ENCODE assay signal across 23 mouse cellular contexts in genomic region chr11:66569045-66569444, GRCm38 (mm10). TPM values are rescaled to one million over a fixed set of nuclear protein-coding genes. Genes with fewer than 3 reads are reported as not detected.
A peak's percentile ranks its signal among the peaks of the same experiment; 100 is the strongest.
DNase-seq lines count a peak whose midpoint lies in the region; ATAC-seq and TF ChIP-seq lines count a peak whose summit lies in the region.
"Had no signal": no experiment of that assay in that cellular context is flagged by ENCODE, and none has a peak within 500 bp of the region (broad histone marks: within the 10 kb centered on the region; RNA-seq: fewer than 3 reads in every experiment).

No protein-coding gene starts in this region.

- no peak overlapping the region for H3K4me3 ChIP-seq in hindbrain, embryonic 13.5 days
- no peak overlapping the region for H3K4me3 ChIP-seq in hindbrain, embryonic 11.5 days (ENCODE audit: low read depth, low read length)
- H3K4me3 ChIP-seq in hindbrain, postnatal 0 days (ENCODE audit: low read length), result no peak overlapping the region
- no peak overlapping the region for H3K4me3 ChIP-seq in hindbrain, embryonic 10.5 days
- no peak overlapping the region for H3K4me3 ChIP-seq in midbrain, embryonic 16.5 days (ENCODE audit: low read depth, low read length)
- no peak overlapping the region for H3K4me3 ChIP-seq in midbrain, embryonic 15.5 days
- H3K4me3 ChIP-seq in midbrain, postnatal 0 days (ENCODE audit: low read depth, low read length), result no peak overlapping the region
- H3K4me3 ChIP-seq: forebrain, embryonic 10.5 days; heart, adult 2 months; heart, embryonic 10.5 days; heart, embryonic 13.5 days had no signal

- TF ChIP-seq CTCF in hindbrain, postnatal 0 days (IDR thresholded peaks at IDR 0.05; ENCODE audit: low read depth), result no peak
- no peak for TF ChIP-seq CTCF in midbrain, postnatal 0 days (IDR thresholded peaks at IDR 0.05)

- H3K4me2 ChIP-seq in hindbrain, embryonic 13.5 days, result no peak overlapping the region
- H3K4me2 ChIP-seq in hindbrain, embryonic 11.5 days (replicated peaks; ENCODE audit: low read depth, low read length), result no peak overlapping the region
- no peak overlapping the region for H3K4me2 ChIP-seq in hindbrain, postnatal 0 days (ENCODE audit: low read depth, low read length)
- H3K4me2 ChIP-seq in midbrain, embryonic 16.5 days (ENCODE audit: low read length), result no peak overlapping the region
- H3K4me2 ChIP-seq in midbrain, embryonic 15.5 days, result no peak overlapping the region
- no peak overlapping the region for H3K4me2 ChIP-seq in midbrain, postnatal 0 days (ENCODE audit: low read depth, low read length, poor library complexity, severe bottlenecking)
- H3K4me2 ChIP-seq: heart, embryonic 13.5 days had no signal

- 49% methylated on average over 4 of the region's 4 CpGs for WGBS in hindbrain, embryonic 13.5 days
- WGBS in hindbrain, embryonic 11.5 days, result 62% methylated on average over 4 of the region's 4 CpGs
- 30% methylated on average over 4 of the region's 4 CpGs for WGBS in hindbrain, postnatal 0 days
- 52% methylated on average over 4 of the region's 4 CpGs for WGBS in hindbrain, embryonic 10.5 days
- 74% methylated on average over 4 of the region's 4 CpGs for WGBS in midbrain, embryonic 16.5 days
- WGBS in midbrain, embryonic 15.5 days, result 66% methylated on average over 4 of the region's 4 CpGs
- 60% methylated on average over 4 of the region's 4 CpGs for WGBS in midbrain, postnatal 0 days

- H3K4me1 ChIP-seq in hindbrain, embryonic 13.5 days (replicated peaks), result peaks cover 21% of the 10 kb centered on the region
- H3K4me1 ChIP-seq in hindbrain, embryonic 11.5 days (replicated peaks; ENCODE audit: control insufficient read depth, insufficient read depth, low read length), result no peaks in the 10 kb centered on the region
- 0 out of 2 replicates have a peak, but pooled peaks cover 5% of the 10 kb centered on the region for H3K4me1 ChIP-seq in hindbrain, postnatal 0 days (ENCODE audit: insufficient read depth, low read length)
- H3K4me1 ChIP-seq in hindbrain, embryonic 10.5 days (replicated peaks), result peaks cover 19% of the 10 kb centered on the region
- peaks cover 8% of the 10 kb centered on the region for H3K4me1 ChIP-seq in midbrain, embryonic 16.5 days (ENCODE audit: control insufficient read depth, insufficient read depth, low read length)
- peaks cover 15% of the 10 kb centered on the region for H3K4me1 ChIP-seq in midbrain, embryonic 15.5 days
- H3K4me1 ChIP-seq in midbrain, postnatal 0 days (ENCODE audit: insufficient read depth, low read length), result 0 out of 2 replicates have a peak, but pooled peaks cover 3% of the 10 kb centered on the region

- peak; percentile 39; the same call in 1 of the 2 replicates for ATAC-seq in hindbrain, embryonic 13.5 days (ENCODE audit: low FRiP score)
- no peak for ATAC-seq in hindbrain, embryonic 11.5 days (ENCODE audit: low FRiP score)
- ATAC-seq in hindbrain, postnatal 0 days, result peak; percentile 55; the same call in 1 of the 2 replicates
- ATAC-seq in midbrain, embryonic 16.5 days, result 0 out of 2 replicates have a peak, but pooled peaks have one; percentile 45
- ATAC-seq in midbrain, embryonic 15.5 days (replicated peaks), result no peak
- no peak for ATAC-seq in midbrain, postnatal 0 days (ENCODE audit: low FRiP score)
- ATAC-seq: activated CD4-positive, CD25-positive, alpha-beta regulatory T cell, adult 4 months; CD4-positive, CD25-positive, alpha-beta regulatory T cell, adult 4 months; inflammation-experienced regulatory T-cells, adult 6 months; intestine, embryonic 16.5 days had no signal

- no peak overlapping the region for H3K27ac ChIP-seq in hindbrain, embryonic 13.5 days
- no peak overlapping the region for H3K27ac ChIP-seq in hindbrain, embryonic 11.5 days (ENCODE audit: low read depth, low read length)
- no peak overlapping the region for H3K27ac ChIP-seq in hindbrain, postnatal 0 days
- H3K27ac ChIP-seq in hindbrain, embryonic 10.5 days, result no peak overlapping the region
- no peak overlapping the region for H3K27ac ChIP-seq in midbrain, embryonic 16.5 days (ENCODE audit: low read length)
- H3K27ac ChIP-seq in midbrain, embryonic 15.5 days, result no peak overlapping the region
- no peak overlapping the region for H3K27ac ChIP-seq in midbrain, postnatal 0 days (ENCODE audit: low read depth, low read length)
- H3K27ac ChIP-seq: forebrain, embryonic 10.5 days; heart, adult 2 months; heart, embryonic 10.5 days; heart, embryonic 13.5 days had no signal

- H3K27me3 ChIP-seq in hindbrain, embryonic 13.5 days, result peaks cover 59% of the 10 kb centered on the region
- peaks cover 10% of the 10 kb centered on the region for H3K27me3 ChIP-seq in hindbrain, embryonic 11.5 days (ENCODE audit: control insufficient read depth, insufficient read depth, low read length)
- no peaks in the 10 kb centered on the region for H3K27me3 ChIP-seq in hindbrain, postnatal 0 days (ENCODE audit: insufficient read depth, low read length)
- peaks cover 45% of the 10 kb centered on the region for H3K27me3 ChIP-seq in hindbrain, embryonic 10.5 days (ENCODE audit: insufficient read depth, poor library complexity, severe bottlenecking)
- H3K27me3 ChIP-seq in midbrain, embryonic 16.5 days (ENCODE audit: control insufficient read depth, insufficient read depth, low read depth, low read length), result peaks cover 3% of the 10 kb centered on the region
- H3K27me3 ChIP-seq in midbrain, embryonic 15.5 days (replicated peaks), result 0 out of 2 replicates have a peak, but pooled peaks cover 7% of the 10 kb centered on the region
- no peaks in the 10 kb centered on the region for H3K27me3 ChIP-seq in midbrain, postnatal 0 days (ENCODE audit: insufficient read depth, low read length)

- H3K36me3 ChIP-seq in hindbrain, embryonic 13.5 days, result no peaks in the 10 kb centered on the region
- H3K36me3 ChIP-seq in hindbrain, embryonic 11.5 days (ENCODE audit: control insufficient read depth, insufficient read depth, low read length), result no peaks in the 10 kb centered on the region
- no peaks in the 10 kb centered on the region for H3K36me3 ChIP-seq in hindbrain, postnatal 0 days (ENCODE audit: insufficient read depth, low read length)
- no peaks in the 10 kb centered on the region for H3K36me3 ChIP-seq in hindbrain, embryonic 10.5 days
- H3K36me3 ChIP-seq in midbrain, embryonic 16.5 days (ENCODE audit: control insufficient read depth, insufficient read depth, low read length), result no peaks in the 10 kb centered on the region
- H3K36me3 ChIP-seq in midbrain, embryonic 15.5 days (replicated peaks), result no peaks in the 10 kb centered on the region
- no peaks in the 10 kb centered on the region for H3K36me3 ChIP-seq in midbrain, postnatal 0 days (ENCODE audit: insufficient read depth, low read length)
- H3K36me3 ChIP-seq: forebrain, embryonic 10.5 days; heart, embryonic 10.5 days; heart, embryonic 13.5 days had no signal

- H3K9ac ChIP-seq in hindbrain, embryonic 13.5 days, result no peak overlapping the region
- H3K9ac ChIP-seq in hindbrain, embryonic 11.5 days (ENCODE audit: low read depth, low read length), result no peak overlapping the region
- no peak overlapping the region for H3K9ac ChIP-seq in hindbrain, postnatal 0 days (replicated peaks; ENCODE audit: low read length)
- no peak overlapping the region for H3K9ac ChIP-seq in midbrain, embryonic 16.5 days (ENCODE audit: low read depth, low read length)
- no peak overlapping the region for H3K9ac ChIP-seq in midbrain, embryonic 15.5 days
- H3K9ac ChIP-seq in midbrain, postnatal 0 days (replicated peaks; ENCODE audit: low read length, poor library complexity, severe bottlenecking), result no peak overlapping the region
- H3K9ac ChIP-seq: heart, embryonic 13.5 days had no signal

- DNase-seq in hindbrain, embryonic 11.5 days (ENCODE audit: low spot score), result no peak
- no peak for DNase-seq in hindbrain, postnatal 0 days (ENCODE audit: low spot score)
- no peak for DNase-seq in hindbrain, embryonic 10.5 days (ENCODE audit: low spot score)
- DNase-seq in midbrain, postnatal 0 days (ENCODE audit: low spot score), result peak; percentile 18
- no peak for DNase-seq in MN1 (ENCODE audit: low spot score)
- DNase-seq: adrenal gland, adult 8-10 months; adrenal gland, postnatal 25 days; cerebellum, adult 18-20 months; gastrocnemius, postnatal 25 days; heart, adult 2 months had no signal

- H3K9me3 ChIP-seq in hindbrain, embryonic 13.5 days, result no peaks in the 10 kb centered on the region
- no peaks in the 10 kb centered on the region for H3K9me3 ChIP-seq in hindbrain, embryonic 11.5 days (ENCODE audit: control insufficient read depth, low read length)
- H3K9me3 ChIP-seq in hindbrain, postnatal 0 days (ENCODE audit: low read length), result no peaks in the 10 kb centered on the region
- no peaks in the 10 kb centered on the region for H3K9me3 ChIP-seq in hindbrain, embryonic 10.5 days
- H3K9me3 ChIP-seq in midbrain, embryonic 16.5 days (replicated peaks; ENCODE audit: control insufficient read depth, low read length, poor library complexity, severe bottlenecking), result no peaks in the 10 kb centered on the region
- H3K9me3 ChIP-seq in midbrain, embryonic 15.5 days, result no peaks in the 10 kb centered on the region
- H3K9me3 ChIP-seq in midbrain, postnatal 0 days (ENCODE audit: low read length), result no peaks in the 10 kb centered on the region
- H3K9me3 ChIP-seq: forebrain, embryonic 10.5 days; heart, embryonic 10.5 days; heart, embryonic 13.5 days had no signal

RNA-seq across cellular contexts. Expression of gene Shisa6, which starts 43.3 kb away (rescaled TPM):
- polyA plus RNA-seq in hindbrain, embryonic 13.5 days (2015; fragmentation: Nextera tagmentation; extraction: Ambion mirVana), result 3.1 and 4.0 TPM in 2 replicates
- 1.4 TPM in 2 replicates for polyA plus RNA-seq in hindbrain, embryonic 11.5 days (2014; fragmentation: Nextera tagmentation; extraction: Ambion mirVana)
- total RNA-seq in hindbrain, postnatal 0 days (2014; rRNA removed), result 12.6 and 17.8 TPM in 2 replicates
- 3.7 and 4.4 TPM in 2 replicates for polyA plus RNA-seq in hindbrain, postnatal 0 days (2015; fragmentation: Nextera tagmentation; extraction: Ambion mirVana)
- polyA plus RNA-seq in hindbrain, embryonic 10.5 days (2016; fragmentation: Nextera tagmentation; extraction: Ambion mirVana), result 0.52 and 1.2 TPM in 2 replicates
- polyA plus RNA-seq in midbrain, embryonic 16.5 days (2015; fragmentation: Nextera tagmentation; extraction: Ambion mirVana), result 3.4 and 3.9 TPM in 2 replicates
- 2.7 and 2.9 TPM in 2 replicates for polyA plus RNA-seq in midbrain, embryonic 15.5 days (2015; fragmentation: Nextera tagmentation; extraction: Ambion mirVana)
- total RNA-seq in midbrain, postnatal 0 days (2014; rRNA removed), result 8.0 and 8.6 TPM in 2 replicates
- 2.1 and 2.5 TPM in 2 replicates for polyA plus RNA-seq in midbrain, postnatal 0 days (2015; fragmentation: Nextera tagmentation; extraction: Ambion mirVana)
- total RNA-seq: hematopoietic stem cell, adult 5-6 weeks; MEL had no signal
- polyA plus RNA-seq: activated CD4-positive, CD25-positive, alpha-beta regulatory T cell, adult 4 months; C2C12; CD4-positive, CD25-positive, alpha-beta regulatory T cell, adult 4 months; inflammation-experienced regulatory T-cells, adult 6 months had no signal

Comparison
In these comparisons a context has a peak if more than half of its experiments do, and no peak if none do; other contexts are left out.
1. ATAC-seq: peak in hindbrain, embryonic 13.5 days (single experiment), hindbrain, postnatal 0 days (single experiment) and midbrain, embryonic 16.5 days (single experiment); none in hindbrain, embryonic 11.5 days (single experiment), midbrain, embryonic 15.5 days (single experiment) and midbrain, postnatal 0 days (single experiment).